Mouse (Mus musculus): ENCODE measurements at regions not wholly inside any gene's neighbourhood (a gene's known extent, or its start where the extent isn't known, plus 50 kb on each side); places are given as distances from the start of the nearest gene placed in this dataset.

DNA sequence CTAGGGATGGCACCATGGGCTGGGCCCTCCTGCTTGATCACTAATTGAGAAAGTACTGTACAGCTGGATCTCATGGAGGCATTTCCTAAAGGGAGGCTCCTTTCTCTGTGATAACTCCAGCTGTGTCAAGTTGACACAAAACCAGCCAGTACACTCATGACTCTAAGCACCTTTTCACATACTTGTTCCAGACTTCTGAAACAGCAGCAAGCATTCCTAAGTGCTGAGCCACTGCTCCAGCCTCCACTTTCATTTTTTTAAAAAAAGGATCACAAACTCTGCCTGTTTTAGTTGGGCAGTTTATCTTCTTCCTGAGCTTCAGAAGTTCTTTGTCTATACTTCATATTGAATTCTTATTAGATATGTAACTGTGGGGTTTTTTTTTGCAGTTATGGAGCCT lies 56.0 kb upstream of the Gpc4 start:
- DNase-seq (ENCODE audit: inconsistent age in 2 of 2, low spot score in 1 of 2), result no peak

DNA sequence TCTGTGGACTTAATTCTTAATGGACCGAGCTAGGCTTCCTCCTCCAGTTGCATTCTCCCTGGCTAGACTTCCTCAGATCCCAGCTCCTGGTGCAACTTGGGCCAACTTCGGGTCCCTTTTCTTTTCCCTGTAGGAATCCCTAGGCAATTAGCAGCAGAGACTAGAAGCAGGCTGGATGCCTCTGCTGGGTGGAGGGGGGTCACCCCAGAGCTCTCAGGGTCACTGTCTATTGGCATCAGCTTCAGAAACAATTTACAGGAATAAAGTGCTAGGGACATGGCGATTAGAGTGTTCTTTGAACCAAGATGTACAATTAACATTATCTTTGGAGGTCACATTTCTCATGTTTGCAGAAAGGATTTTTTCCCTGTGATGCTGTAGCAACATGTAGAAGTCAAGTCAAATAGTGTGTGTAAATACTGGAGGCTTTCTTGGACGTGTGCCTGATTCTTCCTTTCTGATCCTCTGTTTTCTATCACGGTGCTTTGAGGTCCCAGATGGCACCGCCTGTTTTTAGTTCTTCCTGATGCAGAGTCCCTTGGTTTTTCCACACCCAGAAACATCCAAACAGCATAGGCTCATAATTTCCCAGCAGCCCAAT lies 52.2 kb upstream of the Gpc4 start:
- peak in 1 of 2 experiments; percentile 26 for DNase-seq (ENCODE audit: inconsistent age in 2 of 2, low spot score in 1 of 2)
